Mouse (Mus musculus) olfactory bulb, adult 2 months (tissue): ENCODE data around the gene Ptprf.

Experiments
- CTCF ChIP-seq: fragments of 200-500 bp; IDR thresholded peaks from 2 replicates; pipeline ENCODE4 v1.5.1; 2012; ENCODE audit warnings: low read depth, mild to moderate bottlenecking, low read length, moderate library complexity; ENCODE audit not compliant: insufficient read depth
- POLR2A ChIP-seq: fragments of 200-500 bp; IDR thresholded peaks from 2 replicates; pipeline ENCODE4 v1.6.1; 2012; ENCODE audit warnings: mild to moderate bottlenecking, low read depth, low read length, moderate library complexity; ENCODE audit not compliant: insufficient read depth

- TF ChIP-seq CTCF (no peak), POLR2A (no peak)
Observed at GRCm38 (mm10) chr4:118221261-118221660, 69.9 kb downstream of the Ptprf start.
